Mouse (Mus musculus): ENCODE measurements around the gene Naa40.

Naa40 gene

DNA sequence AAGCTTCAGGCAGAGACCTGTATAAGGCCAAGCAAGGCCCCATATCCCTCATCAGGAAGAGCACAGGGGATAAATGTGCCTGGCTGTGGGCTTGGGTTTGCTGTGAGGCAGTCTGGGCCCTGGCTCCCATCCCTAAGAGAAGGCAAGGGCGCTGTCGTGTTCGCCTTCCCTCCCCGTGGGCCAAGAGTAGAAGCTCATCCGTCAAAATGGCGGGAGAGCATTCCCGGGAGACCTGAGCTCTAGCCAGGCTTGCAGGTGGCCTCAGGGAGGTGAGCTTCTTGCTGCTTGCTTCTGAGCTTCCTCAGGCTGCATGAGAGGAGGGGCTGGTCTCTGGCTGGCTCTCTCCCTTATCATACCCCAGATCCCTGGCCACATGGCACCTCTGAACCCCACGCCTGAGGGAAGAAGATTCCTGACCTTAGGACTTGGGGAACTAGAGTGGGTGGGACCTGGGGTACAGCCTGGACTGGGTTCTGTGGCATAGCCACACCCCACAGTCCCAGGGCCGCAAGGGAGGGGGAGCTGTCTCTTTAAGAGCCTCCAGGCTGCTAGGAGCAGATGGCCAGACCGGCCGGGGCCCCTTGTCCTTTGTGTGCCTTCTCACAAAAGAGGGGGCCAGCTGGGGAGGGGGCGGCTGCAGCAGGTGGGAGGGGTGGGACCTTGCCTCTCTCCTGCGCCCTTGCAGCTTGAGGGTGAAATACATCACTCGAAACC is 24.7 kb upstream of the Naa40 start:
- DNase-seq (ENCODE audit: low read depth, low spot score): peak; percentile 76

DNA sequence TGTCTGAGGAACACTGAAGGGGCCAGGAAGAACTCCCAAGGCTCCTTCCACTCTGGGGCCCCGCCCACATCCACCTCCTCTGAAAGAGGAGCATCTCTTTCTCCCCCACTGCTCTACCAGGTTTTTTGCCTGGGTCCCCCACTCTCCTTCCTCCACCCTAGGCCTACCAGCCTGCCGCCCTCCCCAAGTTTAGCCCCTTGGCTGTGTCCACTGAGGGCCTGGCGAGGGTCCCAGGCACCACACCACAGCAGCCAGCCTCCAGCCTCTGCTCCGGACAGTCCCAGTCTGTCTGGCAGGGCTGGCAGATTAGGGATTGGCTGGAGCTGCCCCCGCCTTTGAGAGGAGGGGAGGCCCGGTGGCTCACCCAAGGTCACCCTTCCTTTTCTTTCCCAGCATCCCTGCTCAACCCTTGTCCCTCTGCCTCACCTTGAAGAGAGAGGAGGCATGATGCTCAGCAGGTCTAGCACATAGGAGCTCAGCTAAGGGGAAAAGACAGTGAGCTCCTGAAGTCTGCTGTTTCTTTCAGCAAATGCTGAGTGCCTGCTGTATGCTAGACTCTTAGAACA is 23.9 kb upstream of the Naa40 start:
- DNase-seq (ENCODE audit: low read depth, low spot score): peak; percentile 91

DNA sequence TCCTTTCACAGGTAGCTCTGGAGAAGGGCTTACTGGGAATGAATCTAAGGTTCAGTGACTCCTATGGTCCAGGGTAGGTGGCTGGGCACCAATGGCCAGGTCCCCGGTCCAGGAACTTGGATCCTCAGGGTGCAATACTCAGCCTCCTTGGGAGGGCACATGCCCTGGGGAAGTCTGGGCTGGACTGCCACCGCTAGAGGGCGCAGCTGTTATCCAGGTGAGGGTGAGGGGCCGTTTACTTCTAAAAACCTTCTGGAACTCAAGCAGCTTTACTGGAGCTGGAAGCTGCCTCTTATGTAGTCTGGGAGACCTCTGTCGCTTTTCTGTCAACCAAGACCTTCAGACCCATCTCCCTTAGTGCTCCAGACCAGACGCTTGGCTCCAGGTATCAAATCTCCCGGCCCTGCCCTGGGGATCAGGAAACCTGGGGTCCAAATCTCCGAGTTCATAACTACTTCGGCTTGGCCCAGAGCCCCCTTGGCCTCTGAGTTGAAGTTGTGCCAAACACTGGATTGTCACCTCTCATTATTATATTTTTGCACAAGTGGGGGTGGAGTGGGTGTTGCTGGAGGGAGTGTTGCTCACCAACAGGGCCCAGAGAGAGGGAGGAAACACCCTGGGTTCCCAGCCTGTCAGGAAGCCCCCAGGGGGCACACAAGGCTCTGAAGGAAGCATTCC is 23.2 kb upstream of the Naa40 start:
- DNase-seq (ENCODE audit: low read depth, low spot score): peak; percentile 89

DNA sequence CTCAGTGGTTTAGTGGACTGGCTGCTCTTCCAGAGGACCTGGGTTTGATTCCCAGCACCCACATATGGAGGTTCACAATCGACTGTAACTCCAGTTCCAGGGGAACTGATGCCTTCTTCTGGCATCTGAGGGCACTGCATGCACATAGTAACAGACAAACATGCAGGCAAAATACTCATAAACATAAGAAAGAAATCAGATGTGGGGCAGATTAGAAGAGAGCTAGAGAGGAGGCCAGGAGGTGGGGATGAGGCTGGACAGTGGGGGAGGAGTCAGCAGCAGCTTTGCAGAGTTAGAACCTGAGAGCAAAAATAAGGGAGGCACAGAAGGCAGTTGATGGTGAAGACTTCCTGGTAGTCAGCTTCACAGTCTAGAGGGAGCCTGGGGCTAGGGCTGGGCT is 21.6 kb upstream of the Naa40 start:
- DNase-seq (ENCODE audit: low read depth, low spot score): peak; percentile 85

DNA sequence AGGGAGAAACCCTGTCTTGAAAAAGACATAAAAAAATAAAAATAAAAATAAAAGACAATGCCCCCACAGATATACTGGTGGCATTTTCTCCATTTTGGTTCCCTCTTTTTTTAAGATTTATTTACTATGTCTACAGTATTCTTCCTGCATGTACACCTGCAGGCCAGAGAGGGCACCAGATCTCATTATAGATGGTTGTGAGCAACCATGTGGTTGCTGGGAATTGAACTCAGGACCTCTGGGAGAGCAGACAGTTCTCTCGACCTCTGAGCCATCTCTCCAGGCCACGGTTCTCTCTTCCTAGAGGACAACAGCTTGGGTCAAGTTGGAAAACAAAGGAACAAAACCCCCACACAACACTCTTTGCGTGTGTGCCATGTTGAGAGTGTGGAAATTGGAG is 21.0 kb upstream of the Naa40 start:
- DNase-seq (ENCODE audit: low read depth, low spot score): peak; percentile 80

DNA sequence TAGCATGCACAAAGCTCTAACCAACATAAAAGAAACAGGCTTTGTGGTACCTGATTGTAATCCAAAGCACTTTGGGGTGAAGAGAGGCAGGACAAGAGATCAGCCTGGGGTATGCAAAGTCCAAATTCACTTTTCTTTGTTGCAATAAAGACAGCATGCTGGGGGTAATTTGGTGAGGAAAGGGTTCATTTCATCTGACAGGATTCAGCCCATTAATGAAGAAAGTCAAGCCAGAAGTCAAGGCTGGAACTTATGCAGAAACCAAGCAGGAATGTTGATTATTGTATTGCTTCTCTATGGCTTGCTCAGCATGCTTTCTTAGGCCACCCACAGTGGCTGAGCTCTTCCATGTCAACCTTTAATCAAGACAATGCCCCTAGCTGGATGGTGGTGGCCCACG is 20.5 kb upstream of the Naa40 start:
- DNase-seq (ENCODE audit: low read depth, low spot score): peak; percentile 99

DNA sequence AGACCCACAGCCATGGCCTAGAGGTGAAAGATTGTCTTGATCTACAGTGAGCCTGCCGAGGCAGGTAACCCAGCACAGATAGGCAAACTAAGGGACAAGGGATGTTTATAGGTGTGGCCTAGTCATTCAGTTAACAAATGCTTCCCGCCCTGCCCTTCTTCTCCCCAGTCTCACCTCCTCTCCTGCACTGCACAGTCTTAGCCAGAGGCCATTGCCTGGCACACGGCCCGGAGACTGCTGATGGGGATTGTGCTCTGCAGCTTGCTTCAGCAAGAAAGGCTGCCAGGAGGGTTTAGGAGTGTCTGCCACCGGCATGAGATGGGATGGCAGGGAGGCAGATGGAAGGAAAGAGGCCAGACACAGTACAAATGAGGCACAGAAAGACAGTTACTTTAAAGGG is 16.9 kb upstream of the Naa40 start:
- peak; percentile 55 for DNase-seq (ENCODE audit: low read depth, low spot score)

DNA sequence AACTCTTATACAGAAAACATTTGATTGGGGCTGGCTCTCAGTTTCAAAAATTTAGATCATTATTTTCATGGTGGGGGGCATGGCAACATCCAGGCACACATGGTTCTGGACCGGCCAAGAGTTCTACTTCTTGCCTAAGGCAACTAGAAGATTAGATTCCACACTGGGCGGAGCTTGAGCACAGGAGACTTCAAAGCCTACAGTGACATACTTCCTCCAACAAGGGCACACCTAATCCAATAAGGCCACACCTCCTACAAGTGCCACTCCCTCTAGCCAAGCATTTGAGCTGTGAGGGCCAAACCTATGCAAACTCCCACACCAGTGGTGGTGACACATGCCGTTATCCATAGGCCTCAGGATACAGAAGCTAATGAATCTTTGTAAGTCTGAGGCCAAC is 5.0 kb upstream of the Naa40 start:
- peak; percentile 97 for DNase-seq (ENCODE audit: low read depth, low spot score)

DNA sequence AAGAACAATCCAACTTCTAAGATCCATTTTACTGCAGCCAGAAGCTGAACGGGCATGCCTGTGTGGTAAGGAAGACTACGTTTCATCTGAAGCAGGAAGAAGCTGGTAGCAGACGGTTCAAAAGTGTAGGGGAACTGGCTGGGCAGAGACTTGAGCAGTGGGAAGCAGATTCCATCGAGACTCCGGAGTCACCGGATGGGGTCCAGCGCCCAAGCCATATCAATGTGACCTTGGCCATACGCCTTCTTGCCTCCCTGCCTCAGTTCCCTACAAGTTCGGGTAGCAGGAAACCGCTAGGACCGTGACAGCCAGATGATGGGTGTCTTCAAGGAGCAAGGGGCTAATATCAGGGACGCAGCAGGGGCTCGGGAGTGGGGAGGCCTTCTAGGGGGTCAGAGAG is 692 bp downstream of the Naa40 start:
- peak; percentile 39 for DNase-seq (ENCODE audit: low read depth, low spot score)

DNA sequence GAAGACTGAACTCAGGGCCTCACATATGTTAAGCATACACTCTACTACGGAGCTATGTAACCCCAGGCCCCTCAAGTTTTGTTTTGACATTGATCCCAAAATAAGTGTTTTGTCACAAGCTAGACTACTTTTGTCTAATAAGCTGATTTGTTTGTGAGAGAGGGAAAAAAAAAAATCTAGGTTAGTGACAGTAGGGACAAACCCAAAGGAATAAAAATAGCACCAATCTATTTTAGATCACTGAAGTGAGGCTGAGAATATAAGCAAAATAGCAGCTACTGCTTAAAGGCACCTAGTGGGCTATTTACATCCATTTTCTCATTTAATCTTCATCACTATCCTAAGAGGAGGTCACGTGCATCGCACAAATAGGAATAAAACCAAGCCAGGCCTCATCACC is 1.4 kb downstream of the Naa40 start:
- DNase-seq (ENCODE audit: low read depth, low spot score): no peak

DNA sequence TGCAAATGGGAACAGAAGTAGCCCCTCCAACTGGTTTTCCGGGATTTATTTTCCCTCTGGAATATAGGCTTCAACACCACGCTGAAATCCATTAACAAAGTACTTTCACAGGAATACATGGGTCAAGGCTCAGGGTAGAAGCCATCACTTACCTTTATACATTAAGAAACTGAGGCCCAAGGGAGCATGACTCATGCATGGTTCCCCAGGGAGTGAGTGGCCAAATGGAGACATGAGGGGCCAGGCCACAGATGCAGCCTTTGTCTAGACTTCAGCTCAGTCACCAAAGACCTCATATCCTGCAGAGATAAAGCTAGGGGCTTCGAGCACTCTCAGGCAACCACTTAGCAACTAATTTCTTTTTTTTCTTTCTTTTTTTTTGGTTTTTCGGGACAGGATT is 4.2 kb downstream of the Naa40 start:
- no peak for DNase-seq (ENCODE audit: low read depth, low spot score)

DNA sequence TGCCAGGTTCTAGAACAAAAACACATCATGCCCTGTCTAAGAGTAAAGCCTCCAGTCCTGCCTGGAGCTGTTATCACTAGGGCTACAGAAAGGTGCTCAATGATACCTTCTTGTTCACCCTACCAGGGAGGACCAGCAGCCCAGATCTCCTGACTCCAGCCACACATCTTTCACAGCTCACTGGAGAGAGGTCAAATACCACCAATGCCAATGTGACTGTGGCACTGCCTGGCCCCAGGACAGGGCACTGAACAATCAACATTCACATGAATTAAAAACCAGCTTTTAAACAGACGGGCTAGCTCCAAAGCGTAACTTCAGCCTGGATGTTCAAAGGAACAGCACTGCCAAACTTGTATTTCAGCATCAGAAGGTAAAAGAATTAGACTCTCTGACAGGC is 5.0 kb downstream of the Naa40 start:
- no peak for DNase-seq (ENCODE audit: low read depth, low spot score)

DNA sequence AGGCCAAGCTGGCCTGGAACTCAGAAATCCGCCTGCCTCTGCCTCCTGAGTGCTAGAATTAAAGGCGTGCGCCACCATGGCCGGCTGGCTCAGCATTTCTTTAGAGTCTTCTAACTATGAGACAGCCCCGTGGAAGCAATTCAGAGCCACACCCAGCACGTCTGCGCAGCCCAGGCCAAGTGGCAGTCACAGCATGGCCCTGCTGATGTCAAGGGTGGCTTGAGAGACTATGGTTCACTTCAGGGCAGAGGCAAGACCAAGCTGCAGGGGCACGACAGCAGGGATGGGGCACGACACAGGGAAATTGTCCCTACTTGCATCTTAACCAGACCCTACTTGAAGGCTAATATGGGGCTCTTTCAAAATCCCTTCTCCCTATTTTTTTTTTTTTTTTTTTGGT is 5.5 kb downstream of the Naa40 start:
- peak; percentile 41 for DNase-seq (ENCODE audit: low read depth, low spot score)

DNA sequence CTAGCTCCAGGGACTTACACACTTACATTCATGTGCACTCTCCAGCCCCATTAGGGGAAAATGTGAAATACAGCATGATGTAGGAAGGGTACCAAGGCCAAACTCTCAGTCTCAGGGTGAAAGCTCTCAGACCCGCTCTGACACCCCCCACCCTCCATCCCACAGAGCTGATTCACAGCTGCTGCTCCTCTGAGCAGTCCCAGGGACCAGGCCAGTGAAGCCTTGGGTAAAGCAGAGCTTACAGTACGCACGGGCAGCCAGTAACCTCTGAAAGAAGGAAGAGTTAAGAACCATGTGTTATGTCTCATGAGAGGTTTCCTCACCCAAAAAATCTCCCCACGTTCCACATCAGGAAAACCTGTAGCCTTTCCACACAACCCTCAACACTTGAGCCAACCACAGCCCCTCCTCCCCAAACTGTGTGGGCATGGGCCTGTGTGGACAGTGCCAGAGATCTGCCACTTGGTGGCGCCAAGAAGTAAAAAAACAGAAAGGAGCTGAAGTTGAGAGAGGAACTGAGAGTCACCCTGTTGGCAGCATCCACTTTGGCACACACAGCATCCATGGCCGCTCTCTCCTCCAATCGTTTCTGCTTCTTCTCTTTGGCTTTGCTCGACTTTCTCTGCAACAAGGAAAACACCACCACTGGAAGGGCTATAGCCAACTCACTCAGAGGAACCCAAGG is 6.3 kb downstream of the Naa40 start:
- peak; percentile 89 for DNase-seq (ENCODE audit: low read depth, low spot score)

DNA sequence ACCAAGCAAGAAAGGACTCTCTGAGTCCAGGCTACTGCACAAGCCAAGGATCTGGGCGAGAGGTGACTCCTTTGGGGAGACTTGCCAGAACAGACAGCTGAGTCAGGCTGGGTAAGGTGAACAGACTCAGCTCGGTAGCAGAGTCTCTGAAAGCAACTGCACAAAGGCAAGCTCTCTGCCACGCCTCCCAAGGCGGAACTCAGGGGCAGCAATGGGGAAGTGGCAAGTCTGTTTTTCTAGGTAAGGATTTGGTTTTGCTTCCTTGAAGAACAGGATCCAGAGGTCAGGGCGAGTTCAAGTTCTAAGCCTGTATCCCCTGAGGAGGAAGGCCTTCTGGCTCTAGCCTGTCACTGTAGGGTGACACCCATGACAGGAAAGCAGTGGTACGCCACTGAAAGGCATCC is 14.5 kb downstream of the Naa40 start:
- no peak for DNase-seq (ENCODE audit: low read depth, low spot score)

DNA sequence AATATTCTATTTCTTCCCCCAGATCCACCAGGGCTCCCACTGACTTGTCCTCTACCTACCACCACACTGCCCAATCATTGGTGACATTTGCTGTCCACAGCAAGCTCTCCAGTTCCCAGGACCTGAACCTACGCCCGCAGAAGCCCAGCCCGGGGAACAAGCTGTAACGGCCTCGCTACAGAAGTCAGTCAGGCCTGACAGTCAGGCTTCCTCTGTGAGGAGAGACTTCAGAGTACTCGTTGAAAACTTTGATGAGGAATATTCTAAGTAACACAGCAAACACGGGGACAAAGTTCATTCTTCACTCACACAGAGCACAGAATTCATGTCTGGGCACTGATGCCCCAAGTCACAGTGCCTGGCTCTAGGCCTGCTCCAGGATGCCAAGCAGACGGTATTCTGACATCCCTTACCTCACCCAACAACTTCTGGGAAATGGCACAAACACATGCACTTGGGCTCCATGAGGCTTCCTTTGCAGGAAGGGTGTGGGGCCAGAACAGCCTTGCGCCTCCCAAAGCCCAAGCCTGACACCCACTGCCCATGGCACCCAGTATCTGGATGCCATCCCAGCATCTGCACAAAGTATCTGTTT is 15.8 kb downstream of the Naa40 start:
- DNase-seq (ENCODE audit: low read depth, low spot score): no peak

DNA sequence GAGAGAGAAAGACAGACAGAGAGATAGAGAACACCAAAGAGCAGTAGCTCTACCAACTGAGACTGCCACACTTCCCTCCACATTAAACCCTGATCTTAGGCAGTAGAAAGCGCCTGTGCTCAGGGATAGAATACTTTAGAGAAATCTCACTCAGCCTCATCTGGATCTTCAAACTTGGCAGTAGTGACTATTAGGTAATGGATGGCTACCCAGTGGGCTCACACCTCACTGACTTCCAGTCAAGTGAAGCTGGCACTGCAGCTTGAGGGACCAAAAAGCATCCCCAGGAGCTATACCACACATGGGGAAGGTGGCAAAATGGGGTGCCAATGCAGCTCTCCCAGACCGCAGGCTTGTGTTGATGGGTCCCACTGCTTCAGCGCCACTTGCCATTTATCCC is 16.7 kb downstream of the Naa40 start:
- DNase-seq (ENCODE audit: low read depth, low spot score): no peak

DNA sequence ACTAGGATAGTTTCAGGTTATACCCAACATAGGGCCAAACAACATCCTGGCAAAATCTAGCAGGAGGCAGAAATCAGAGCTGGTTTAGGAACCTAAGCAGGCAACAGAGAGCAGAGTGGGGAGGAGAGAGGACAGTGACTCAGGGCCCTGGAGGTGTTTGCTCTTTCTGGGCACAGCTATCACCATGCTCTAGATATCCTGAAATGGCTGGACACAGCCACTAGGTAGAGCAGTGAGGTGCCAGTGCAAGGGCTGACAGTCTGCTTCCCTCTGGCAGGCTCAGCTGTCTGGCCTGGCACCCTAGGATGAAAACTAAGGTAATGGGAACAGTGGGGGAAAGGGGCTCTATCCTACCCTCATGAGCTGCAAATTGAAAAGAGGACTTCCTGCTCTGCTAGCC is 17.5 kb downstream of the Naa40 start:
- no peak for DNase-seq (ENCODE audit: low read depth, low spot score)

DNA sequence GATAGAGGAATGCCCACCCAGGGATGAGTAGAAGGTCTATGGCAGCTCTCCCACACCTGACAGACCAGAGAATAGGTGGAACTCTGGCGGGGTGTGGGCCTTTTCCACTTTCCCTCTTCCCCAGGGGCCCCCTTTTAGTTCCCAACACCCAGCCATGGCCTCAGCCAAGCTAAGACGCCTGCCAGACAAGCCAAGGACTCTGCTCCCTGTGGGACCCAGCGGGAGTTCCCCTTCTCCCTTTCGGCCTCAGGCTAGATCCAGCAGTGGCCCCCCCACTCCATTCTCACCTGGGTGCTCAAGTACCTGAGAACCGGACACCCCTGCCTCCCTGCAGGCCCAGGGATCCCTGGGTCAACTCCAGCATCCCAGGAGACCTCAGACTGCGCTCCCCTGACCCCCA is 18.8 kb downstream of the Naa40 start:
- DNase-seq (ENCODE audit: low read depth, low spot score): no peak

DNA sequence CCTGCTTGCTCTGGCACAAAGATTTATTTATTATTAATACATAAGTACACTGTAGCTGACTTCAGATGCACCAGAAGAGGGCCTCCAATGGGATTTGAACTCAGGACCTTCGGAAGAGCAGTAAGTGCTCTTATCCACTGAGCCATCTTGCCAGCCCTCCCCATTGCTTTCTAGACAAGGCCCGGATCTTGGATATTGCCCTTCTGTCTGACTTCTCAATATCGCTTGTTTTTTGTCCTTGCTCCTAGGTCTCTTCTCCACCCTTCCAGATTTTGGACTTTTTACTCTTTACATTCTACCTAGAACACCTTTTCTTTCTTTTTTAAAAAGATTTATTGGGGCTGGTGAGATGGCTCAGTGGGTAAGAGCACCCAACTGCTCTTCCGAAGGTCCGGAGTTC is 22.2 kb downstream of the Naa40 start:
- no peak for DNase-seq (ENCODE audit: low read depth, low spot score)

DNA sequence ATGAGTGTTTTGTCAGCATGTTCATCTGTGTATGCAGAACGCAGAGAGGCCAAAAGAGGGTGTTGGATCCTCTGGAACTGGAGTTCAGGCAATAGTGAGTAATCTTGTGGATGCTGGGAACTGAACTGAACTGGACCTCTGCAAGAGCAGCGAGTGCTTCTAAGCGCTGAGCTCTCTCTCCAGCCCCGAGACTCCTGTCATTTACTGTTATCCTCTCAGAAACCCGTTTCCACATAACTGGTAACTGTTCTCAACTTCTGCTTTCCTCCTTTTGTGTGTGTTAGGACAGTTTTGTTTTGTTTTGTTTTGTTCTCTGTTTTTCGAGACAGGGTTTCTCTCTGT is 23.1 kb downstream of the Naa40 start:
- DNase-seq (ENCODE audit: low read depth, low spot score): no peak

DNA sequence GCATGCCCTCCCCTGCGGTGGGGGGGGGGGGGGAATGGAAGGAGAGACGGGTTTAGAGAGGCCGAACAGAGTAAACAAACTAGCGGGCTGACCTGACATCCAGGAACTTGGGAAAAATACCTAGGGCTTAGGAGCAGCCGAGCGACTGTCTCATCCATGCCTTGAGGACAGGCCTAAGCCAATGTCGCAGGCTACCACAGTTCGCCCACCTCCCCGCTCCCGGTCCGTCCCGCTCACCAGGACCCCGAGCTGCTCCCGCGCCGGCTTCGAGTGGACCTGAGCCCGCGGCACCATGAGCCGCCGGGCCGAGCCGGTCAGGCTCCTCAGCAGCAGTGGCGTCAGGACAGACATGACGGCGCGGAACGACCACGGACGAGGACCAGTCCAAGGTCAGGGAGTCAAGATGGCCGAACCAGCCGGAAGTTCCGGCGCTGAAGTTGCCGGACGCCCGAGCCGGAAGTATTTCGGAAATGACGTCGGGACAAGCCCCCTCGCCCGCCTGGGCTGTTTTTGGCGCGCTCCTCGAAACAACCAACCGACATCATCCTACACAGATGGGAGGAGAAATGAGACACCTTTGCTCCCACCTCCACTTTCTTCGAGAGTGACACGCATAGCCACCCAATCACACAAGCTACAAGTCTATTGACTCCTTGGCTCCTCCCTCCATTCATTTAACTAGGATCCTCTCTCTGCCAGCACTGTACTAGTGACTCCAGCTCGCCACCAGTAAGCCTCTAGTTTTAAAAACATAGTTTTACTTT is 23.6 kb downstream of the Naa40 start, which contains the start of gene Cox8a:
Gene Cox8a (minus strand): TSS at position 455 of the 764 bp plus-strand sequence.
- peak; percentile 100 for DNase-seq (ENCODE audit: low read depth, low spot score)
